Mouse (Mus musculus): Measurements from ENCODE around the gene Sh3kbp1. TPM values are rescaled to one million over a fixed set of nuclear protein-coding genes. Genes with fewer than 3 reads are reported as not detected.

Sh3kbp1 gene
- polyA plus RNA-seq (2012; rRNA removed), result 4.1 and 4.8 TPM in 2 replicates

DNA sequence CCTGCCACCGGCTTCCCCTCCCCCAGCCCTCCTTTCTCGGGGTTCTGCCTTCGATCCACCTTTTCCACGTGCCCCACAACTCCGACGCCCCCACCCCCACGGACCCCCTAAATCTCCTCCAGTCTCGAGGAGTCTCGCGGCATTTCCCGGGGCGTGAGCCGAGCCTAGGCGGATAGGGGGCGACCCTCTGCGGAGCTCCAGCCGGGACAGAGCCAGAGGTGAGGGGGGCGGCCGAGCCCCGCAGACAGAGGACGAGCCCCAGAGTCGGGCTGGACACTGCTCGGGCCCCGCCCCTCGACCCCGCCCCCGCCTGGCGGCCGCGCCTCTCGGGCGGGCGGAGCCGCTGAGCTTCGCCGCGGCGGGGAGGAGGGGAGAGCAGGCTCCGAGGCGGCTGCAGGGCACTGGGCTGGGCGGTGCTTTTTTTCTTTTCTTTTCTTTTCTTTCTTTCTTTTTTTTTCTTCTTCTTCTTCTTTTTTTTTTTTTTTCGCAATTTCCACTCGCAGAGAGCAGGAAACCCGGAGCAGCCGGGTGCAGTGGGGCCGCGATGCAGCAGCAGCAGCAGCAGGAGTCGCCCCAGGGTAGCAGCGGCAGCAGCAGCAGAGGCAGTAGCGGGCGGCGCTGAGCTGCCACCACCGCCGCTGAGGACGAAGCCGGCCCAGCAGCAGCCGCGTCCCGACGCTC lies at the start of gene Sh3kbp1:
Gene Sh3kbp1, plus strand, starts transcription at position 366 of the 681 bp plus-strand sequence.

DNA sequence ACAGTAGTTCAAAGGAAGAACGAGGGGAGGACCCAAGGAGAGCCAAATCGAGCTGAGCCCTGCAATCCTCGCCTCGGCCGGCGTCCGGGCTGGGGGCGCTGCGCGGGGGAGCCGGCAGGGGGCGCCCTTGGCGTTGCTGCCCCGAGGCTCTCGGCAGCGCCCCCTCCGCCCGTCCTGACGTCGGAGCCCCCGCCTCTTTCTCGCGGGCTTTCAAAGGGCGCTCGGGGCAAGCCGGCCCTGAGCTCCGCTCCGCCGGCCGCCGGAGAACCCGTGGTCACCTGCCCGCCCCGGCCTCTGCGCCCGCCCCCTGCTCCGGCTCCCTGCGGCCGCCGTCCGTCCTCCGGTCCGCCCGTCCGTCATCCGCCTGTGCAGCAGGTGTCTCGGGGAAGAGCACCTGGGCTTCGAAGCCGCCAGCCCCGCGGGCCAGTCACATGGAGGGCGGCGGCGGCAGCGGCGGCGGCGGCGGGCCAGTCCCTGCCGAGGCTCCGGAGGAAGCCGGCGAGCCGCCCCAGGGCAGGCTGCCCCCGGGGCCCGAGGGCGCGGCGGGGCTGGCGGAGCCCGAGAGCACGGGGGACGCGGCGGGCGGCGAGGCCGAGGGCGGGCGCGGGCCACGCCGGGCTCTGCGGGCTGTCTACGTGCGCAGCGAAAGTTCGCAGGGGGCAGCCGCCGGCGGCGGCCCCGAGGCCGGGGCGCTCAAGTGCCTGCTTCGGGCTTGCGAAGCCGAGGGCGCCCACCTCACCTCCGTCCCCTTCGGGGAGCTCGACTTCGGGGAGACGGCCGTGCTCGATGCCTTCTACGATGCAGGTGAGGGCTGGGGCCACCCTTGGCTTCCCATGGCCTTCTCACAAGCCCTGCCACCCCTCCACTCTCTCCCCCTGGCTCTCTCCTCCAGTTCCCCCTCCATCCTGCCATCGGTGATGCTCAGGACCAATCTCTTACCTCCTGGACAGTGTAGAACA lies 361.2 kb downstream of the Sh3kbp1 start, which contains the start of gene Map3k15:
Gene Map3k15, plus strand, starts transcription at position 432 of the 959 bp plus-strand sequence.

Other genes starting within 250 kb of the Sh3kbp1 start
- gene Map7d2, start 212.7 kb upstream of the Sh3kbp1 start, polyA plus RNA-seq (2012; rRNA removed), result 0.02 TPM in 1 of 2 replicates, not detected in the other
- gene Bclaf3, start 100.6 kb upstream of the Sh3kbp1 start, polyA plus RNA-seq (2012; rRNA removed), result 0.43 TPM in 1 of 2 replicates, not detected in the other

All from stomach, adult 2 months (tissue).